Mouse (Mus musculus) liver, postnatal 0 days (tissue): Measurements from ENCODE around the gene Lsm3. TPM values are rescaled to one million over a fixed set of nuclear protein-coding genes. Genes with fewer than 3 reads are reported as not detected.

Experiments
- ATAC-seq: fragments of 200-750 bp; cut with Nextera tagmentation; 2 replicates; pipeline ENCODE4 v1.8.0; 2017; ENCODE audit warnings: mild to moderate bottlenecking, moderate library complexity
- DNase-seq: peaks from one replicate; pipeline ENCODE4 v3.0.0-alpha.2; 2016
- H3K27ac ChIP-seq: fragments of 300-500 bp; sonication (generic); 2 replicates; pipeline ENCODE4 v1.5.1; 2014; ENCODE audit warnings: antibody characterized with exemption, moderate library complexity, mild to moderate bottlenecking, low read depth
- H3K27me3 ChIP-seq: fragments of 300-500 bp; sonication (generic); 2 replicates; pipeline ENCODE4 v1.6.1; 2014; ENCODE audit warnings: low read length, control low read depth, mixed read lengths; ENCODE audit not compliant: insufficient read depth
- H3K36me3 ChIP-seq: fragments of 300-500 bp; sonication (generic); replicated peaks from 2 replicates; pipeline ENCODE4 v1.6.1; 2014; ENCODE audit warnings: mild to moderate bottlenecking, control low read depth, low read length, moderate library complexity, mixed read lengths; ENCODE audit not compliant: insufficient read depth
- H3K4me1 ChIP-seq: fragments of 300-500 bp; sonication (generic); 2 replicates; pipeline ENCODE4 v1.6.1; 2014; ENCODE audit warnings: antibody characterized with exemption, mild to moderate bottlenecking, control low read depth; ENCODE audit not compliant: insufficient read depth
- H3K4me2 ChIP-seq: fragments of 300-500 bp; sonication (generic); 2 replicates; pipeline ENCODE4 v1.6.1; 2014; ENCODE audit warnings: low read depth, mild to moderate bottlenecking, low read length, moderate library complexity, mixed read lengths
- H3K4me3 ChIP-seq: fragments of 300-500 bp; sonication (generic); 2 replicates; pipeline ENCODE4 v1.5.1; 2014; ENCODE audit warnings: low read depth, low read length
- H3K9ac ChIP-seq: fragments of 300-500 bp; sonication (generic); replicated peaks from 2 replicates; pipeline ENCODE4 v1.6.1; 2014; ENCODE audit warnings: mild to moderate bottlenecking, moderate library complexity
- H3K9me3 ChIP-seq: fragments of 300-500 bp; sonication (generic); 2 replicates; pipeline ENCODE4 v1.6.1; 2016; ENCODE audit warnings: mild to moderate bottlenecking, control low read depth, low read length, mixed read lengths
- CTCF ChIP-seq: sonication (generic); IDR thresholded peaks from 2 replicates; pipeline ENCODE4 v1.5.1; 2016; ENCODE audit warnings: antibody characterized with exemption, low read depth
- EP300 ChIP-seq: IDR thresholded peaks from 2 replicates; pipeline ENCODE4 v1.6.1; 2016; ENCODE audit warnings: antibody characterized with exemption, low read depth, mild to moderate bottlenecking
- WGBS: fragments of 180-500 bp; shearing (Covaris S2); extraction: QIAGEN DNeasy Blood & Tissue Kit; methylation state at CpG from one replicate; pipeline ENCODE4 v1.1.7; 2014; ENCODE audit not compliant: insufficient replicate concordance; 5-methylcytosine and 5-hydroxymethylcytosine counted together
- polyA plus RNA-seq: library from polyadenylated mRNA; unstranded; fragments of >200 nt; fragmentation: Nextera tagmentation; extraction: Ambion mirVana; gene quantifications from 2 replicates; pipeline ENCODE4 v1.2.1, GENCODE M21; 2015

Lsm3 gene
- polyA plus RNA-seq, 1 experiment from 2014 or later = 69.6 TPM

DNA sequence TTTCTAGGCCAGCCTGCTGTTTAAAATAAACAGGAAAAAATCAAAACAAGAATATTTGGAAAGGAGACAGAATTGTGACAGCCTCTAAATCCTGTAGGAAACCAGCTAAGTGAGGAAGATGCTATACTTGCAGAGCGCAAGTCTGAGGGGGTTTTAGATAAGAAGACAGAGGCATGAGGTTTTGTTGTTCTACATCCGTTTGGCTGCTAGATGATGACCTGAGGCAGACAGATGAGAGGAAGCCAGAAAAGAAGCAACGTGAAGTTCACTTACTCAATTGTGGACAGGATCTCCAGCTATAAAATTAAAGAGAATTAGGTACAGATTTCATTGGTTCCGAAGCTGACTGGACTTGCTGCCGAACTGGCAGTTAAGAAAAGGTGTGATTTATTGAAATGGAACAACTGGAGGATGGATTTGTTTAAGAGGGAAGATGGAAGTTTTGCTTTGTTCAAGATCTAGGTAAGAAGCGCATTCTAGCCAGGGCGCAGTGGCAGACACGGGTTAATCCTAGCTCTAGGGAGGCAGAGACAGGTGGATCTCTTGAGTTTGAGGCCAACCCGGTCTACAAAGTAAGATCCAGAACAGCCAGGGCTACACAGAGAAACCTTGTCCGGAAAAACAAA, 878 bp upstream of the Lsm3 start:
- no peak for ATAC-seq
- H3K4me3 ChIP-seq = peak overlapping the region; percentile 91

DNA sequence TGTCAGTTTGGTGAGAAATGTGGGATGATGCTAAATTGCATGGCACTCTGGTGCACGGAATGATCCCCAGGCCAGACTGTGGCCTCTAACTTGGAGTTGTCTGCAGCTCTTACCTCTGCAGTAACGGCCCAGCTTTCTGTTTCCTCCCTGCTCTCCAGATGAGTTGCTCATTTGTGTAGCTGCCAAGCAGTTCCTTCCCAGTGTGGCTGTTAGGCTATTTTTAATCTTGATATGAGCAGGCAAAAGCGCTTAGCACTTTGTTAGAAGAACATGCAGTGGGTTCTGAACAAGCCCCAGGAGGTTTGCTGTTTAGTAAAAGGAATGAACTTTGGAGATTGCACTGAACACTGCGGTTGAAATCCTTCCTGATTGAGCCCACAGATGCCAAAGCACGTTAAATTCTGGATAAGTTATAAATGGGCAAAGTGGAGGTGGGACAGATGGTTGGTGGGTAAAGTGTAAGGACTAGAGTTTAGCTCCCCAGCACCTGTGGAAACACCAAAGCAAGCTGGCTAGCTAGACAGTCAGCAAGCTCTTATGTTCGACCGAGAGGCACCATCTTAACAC, 2.8 kb downstream of the Lsm3 start:
- Histone ChIP-seq H3K4me1 (peaks cover 16% of the 10 kb centered on the region), H3K4me3 (no peak overlapping the region), H3K36me3 (peaks cover 53% of the 10 kb centered on the region), H3K27me3 (no peaks in the 10 kb centered on the region), H3K4me2 (no peak overlapping the region), H3K9me3 (no peaks in the 10 kb centered on the region), H3K27ac (no peak overlapping the region), H3K9ac (no peak overlapping the region)
- WGBS = 74% methylated on average over 7 of the region's 7 CpGs
- DNase-seq (no peak), ATAC-seq (no peak)
- TF ChIP-seq EP300 (no peak), CTCF (no peak)

More for the DNA sequence above, 878 bp upstream of the Lsm3 start:
- TF ChIP-seq EP300 (no peak), CTCF (no peak)
- WGBS = 22% methylated on average over 10 of the region's 10 CpGs
- no peaks in the 10 kb centered on the region for H3K27me3 ChIP-seq
- DNase-seq = no peak
- no peaks in the 10 kb centered on the region for H3K9me3 ChIP-seq
- peaks cover 22% of the 10 kb centered on the region for H3K36me3 ChIP-seq
- peak overlapping the region; percentile 67; the same call in 1 of the 2 replicates for H3K27ac ChIP-seq
- peak overlapping the region; percentile 74 for H3K9ac ChIP-seq
- peaks cover 16% of the 10 kb centered on the region for H3K4me1 ChIP-seq
- peak overlapping the region; percentile 87 for H3K4me2 ChIP-seq

DNA sequence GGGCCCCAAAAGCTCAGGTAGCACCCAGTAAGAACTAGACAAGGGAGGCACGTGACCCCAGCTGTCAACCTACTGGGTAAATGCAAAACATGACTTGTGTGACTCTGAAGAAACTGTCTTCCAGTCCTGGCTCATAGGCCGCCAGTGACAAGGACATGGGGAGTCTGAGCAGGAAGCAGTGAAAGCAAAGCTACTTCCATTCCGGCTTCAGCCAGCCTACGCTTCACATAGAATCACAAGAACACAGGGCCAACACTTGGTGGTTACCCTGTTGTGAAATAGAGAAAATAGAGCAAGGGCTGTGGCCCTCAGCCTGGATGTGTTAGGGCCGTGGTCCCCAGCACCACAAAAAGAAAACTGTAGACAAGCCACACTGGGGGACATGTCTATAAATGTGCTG, 7.1 kb downstream of the Lsm3 start:
- WGBS = 87% methylated on average over 5 of the region's 5 CpGs
- Histone ChIP-seq H3K4me1 (no peaks in the 10 kb centered on the region), H3K27me3 (no peaks in the 10 kb centered on the region), H3K4me3 (no peak overlapping the region), H3K9me3 (no peaks in the 10 kb centered on the region), H3K4me2 (no peak overlapping the region), H3K36me3 (peaks cover 56% of the 10 kb centered on the region), H3K27ac (no peak overlapping the region), H3K9ac (no peak overlapping the region)
- DNase-seq (no peak), ATAC-seq (no peak)
- TF ChIP-seq CTCF = no peak
- TF ChIP-seq EP300 = no peak

DNA sequence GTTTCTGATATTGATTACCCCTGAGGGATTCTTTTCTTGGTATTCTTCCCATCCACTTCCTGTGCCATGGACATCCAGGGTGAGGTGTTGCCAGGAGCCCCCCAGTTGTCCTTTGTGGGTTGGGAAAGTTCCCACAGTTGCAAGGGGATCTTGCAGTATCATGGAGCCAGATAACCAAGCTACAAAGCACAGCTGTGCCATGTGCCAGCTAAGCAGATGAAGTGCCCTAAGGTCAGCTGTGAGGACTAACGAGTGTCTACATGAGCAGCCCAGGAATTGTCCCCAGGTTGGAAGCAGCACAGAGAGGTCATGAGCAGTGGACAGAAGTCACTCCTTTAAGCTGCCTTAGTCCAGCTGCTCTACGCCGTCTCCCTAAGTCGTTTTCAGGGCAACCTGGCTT, 9.8 kb downstream of the Lsm3 start:
- DNase-seq = no peak
- Histone ChIP-seq H3K27me3 (no peaks in the 10 kb centered on the region), H3K4me3 (no peak overlapping the region), H3K9ac (no peak overlapping the region), H3K27ac (no peak overlapping the region), H3K4me2 (no peak overlapping the region), H3K36me3 (peaks cover 30% of the 10 kb centered on the region), H3K4me1 (no peaks in the 10 kb centered on the region), H3K9me3 (no peaks in the 10 kb centered on the region)
- ATAC-seq = no peak
- no peak for TF ChIP-seq EP300
- TF ChIP-seq CTCF = no peak
- 74% methylated on average over 4 of the region's 4 CpGs for WGBS

DNA sequence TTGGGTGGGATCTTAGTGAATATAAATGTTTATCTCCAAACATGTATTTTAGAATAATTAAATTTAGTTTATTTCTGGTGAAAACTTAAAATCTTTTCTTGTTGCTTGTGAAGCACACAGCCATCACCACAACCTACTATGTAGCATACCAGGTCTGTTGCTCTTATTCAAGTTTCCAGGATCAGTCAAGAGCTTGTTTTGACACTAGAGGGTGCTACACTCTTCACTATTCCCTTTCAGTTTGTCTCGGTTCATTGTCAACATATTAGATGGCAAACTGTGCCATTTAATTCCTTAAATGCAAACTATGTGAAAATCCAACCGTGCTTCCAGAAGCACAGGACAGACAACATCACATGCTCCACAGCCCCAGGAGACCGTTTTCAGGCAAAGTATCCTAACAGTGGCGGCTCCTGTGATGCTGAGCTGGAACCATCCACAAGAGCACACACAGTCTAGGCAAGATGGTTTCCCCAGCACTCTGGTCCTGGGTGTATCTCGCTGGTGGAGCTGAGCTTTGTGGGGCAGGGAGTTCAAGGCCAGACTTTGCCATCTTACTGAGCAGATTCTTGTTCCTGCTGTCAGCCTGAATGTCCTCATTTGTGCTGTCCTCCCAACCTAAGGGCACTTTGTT, 11.6 kb downstream of the Lsm3 start:
- Histone ChIP-seq H3K27me3 (no peaks in the 10 kb centered on the region), H3K4me2 (no peak overlapping the region), H3K27ac (no peak overlapping the region), H3K9ac (no peak overlapping the region), H3K36me3 (peaks cover 12% of the 10 kb centered on the region; the same call in 1 of the 2 replicates), H3K9me3 (no peaks in the 10 kb centered on the region), H3K4me3 (no peak overlapping the region), H3K4me1 (no peaks in the 10 kb centered on the region)
- DNase-seq (no peak), ATAC-seq (no peak)
- TF ChIP-seq EP300 (no peak), CTCF (peak; percentile 73)
- WGBS = 48% methylated on average over 5 of the region's 5 CpGs

DNA sequence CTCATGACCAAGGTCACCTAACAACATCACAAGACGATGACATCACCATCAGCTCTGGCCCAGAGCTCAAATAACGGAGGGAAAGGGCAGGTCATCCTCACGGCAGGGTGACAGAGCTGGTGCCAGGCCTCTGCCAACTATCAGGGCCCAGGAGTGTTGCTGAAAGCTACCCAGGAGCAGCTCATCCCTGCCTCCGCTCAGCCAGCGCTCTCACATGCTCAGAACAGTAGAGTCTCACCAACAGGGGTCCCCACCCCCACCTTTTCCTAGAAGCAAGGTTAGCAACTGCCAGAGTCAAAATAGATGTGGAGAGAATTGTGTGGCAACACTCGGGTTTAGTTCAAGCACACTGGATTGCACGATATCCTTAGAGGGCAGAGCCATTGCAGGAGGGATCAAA, 12.5 kb downstream of the Lsm3 start:
- Histone ChIP-seq H3K27me3 (no peaks in the 10 kb centered on the region), H3K4me3 (no peak overlapping the region), H3K4me1 (no peaks in the 10 kb centered on the region), H3K4me2 (no peak overlapping the region), H3K9me3 (no peaks in the 10 kb centered on the region), H3K27ac (no peak overlapping the region), H3K9ac (no peak overlapping the region), H3K36me3 (0 out of 2 replicates have a peak, but pooled peaks cover 5% of the 10 kb centered on the region)
- DNase-seq (no peak), ATAC-seq (no peak)
- WGBS = 81% methylated on average over 7 of the region's 7 CpGs
- TF ChIP-seq EP300 (no peak), CTCF (no peak)
